Mouse (Mus musculus) MEL-GATA-1-ER (cell line): ENCODE measurements around the gene Cyld.
"Not testable (repeated sequence)": the region's sequence is repeated elsewhere in the genome, so short reads cannot be mapped to it uniquely, and the experiment has no call there.

Experiments
- DNase-seq: peaks from one replicate; pipeline ENCODE4 v3.0.0-alpha.2; 2012; ENCODE audit warnings: low read depth; ENCODE audit errors: extremely low read depth

Cyld gene

DNA sequence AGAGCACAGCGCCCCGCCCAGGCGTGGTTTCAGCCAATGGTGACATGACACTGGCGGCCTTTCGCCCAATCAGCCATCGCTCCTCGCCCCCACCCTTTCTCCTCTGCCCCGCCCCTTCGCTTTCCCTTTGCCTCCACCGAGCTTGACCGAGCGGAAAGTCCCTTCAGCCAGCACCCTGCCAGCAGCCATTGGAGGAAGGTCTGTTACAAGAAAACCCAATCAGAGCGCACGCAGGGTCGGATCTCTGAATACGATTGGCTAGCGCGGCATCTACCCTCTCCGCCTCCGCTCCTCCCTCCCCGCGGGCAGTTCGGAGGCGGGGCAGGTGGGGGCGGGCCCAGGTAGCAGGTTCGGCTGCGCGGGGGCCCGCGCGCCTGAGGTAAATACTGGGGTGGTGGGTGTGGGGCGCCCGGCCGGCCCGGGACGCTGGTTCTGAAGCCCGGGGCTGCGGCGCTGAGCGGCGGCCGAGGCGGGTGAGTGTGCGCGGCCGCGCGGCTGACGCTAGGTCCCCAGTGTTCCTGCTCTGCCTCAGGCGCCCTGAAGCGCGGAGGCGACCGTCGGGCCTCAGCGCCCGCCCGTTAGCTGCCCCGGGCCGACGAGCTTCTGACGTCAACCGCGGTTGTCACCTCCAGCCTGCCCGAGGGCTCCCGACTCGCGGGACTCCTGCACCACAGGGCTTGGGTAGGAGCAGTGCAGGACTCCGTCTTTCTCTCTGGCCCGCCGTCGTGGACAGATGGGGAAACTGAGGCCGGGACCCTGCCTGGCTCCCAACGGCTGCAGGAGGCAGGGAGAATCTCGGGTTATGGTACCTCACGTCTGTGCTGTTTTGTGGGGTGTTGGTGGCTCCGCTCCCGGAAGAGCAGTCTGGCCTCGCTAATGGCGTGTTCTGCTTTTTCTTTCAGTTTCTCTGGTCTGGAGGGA, at the start of gene Cyld:
Cyld (plus strand) TSS at position 308 of the 921 bp plus-strand sequence.
- peak; percentile 97 for DNase-seq

DNA sequence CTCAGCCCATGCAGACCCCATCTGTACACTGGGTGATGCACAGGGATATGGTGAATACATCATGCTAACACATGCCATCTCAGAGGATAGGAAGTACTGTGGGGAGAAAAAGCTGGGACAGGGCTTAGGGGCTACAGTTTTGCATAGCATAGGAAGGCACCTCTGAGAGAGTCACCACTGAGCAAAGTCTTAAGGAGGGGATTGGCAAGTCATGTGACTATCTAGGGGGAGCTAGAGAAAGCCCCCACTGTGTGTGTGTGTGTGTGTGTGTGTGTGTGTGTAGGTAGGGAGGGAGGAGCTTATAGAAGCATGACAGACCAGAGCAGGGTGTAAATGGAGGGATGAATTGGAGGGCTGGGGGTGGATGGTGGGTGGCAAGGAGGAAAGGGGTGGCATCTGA, 48.5 kb upstream of the Cyld start:
- DNase-seq: no peak

DNA sequence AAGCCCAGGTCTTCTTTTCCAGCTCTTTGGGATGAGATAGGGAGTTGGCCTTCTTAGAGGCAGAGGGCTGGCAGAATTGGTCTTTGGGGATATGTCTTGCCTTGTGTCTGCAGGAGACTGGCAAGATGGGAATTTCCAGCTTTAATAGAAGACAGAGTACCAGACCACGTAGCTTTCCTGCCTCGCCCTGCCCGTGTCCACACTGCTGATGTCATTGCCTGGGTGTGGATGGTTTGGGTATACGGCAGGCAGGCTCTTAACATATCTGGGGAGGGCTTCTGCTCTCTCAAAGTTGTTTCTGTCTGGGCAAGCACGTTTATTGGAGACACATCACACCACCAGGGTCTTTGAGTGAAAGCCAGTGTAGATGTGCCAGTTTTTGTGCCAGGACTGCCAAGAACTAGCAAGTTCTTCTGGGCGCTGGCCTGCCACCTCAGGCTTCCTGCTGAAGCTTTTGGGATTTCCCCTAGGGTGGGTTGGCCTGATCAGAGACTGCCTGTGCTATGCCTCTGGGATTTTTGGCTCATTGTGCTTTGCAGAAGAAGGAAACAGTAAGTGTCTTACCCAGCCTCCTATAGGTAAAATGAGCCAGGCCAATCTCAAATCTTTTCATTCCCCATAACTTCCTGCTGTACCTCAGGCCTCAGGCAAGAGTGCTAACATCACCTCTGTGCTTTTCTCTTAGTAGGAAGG, 46.7 kb upstream of the Cyld start:
- DNase-seq: no peak

DNA sequence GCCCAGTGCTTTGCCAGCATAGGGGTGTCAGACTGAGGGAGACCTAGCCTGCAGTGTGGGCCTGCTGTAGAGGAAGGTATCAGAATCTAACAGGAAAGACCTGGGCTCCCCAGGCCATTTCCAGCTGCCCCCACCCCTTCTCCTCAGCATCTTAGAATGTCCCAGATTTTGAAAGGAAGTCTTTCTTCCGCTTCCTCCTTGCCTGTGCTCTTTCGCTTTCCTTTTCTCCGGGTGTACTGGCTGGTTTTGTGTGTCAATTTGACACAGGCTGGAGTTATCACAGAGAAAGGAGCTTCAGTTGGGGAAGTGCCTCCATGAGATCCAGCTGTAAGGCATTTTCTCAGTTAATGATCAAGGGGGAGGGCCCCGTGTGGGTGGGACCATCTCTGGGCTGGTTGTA, 45.7 kb upstream of the Cyld start:
- not testable (repeated sequence) for DNase-seq

DNA sequence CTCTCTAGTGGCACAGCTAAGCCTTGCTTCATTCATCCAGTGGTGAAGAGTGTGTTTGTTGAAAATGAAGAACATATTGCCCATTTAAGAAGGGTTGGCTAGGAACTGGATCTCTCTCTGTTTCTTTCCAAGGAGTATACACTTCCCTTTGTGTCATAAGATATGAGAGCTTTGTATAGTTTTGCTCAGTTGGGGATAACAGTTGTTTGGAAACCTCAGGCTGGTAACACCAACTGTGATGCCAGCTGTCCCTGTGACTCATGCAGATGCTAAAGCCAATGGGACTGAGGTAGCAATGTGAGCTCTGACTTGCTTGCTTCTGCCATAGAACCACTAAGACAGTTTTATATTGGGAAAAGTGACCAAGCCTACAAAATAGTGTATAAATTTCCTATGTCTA, 41.5 kb upstream of the Cyld start:
- no peak for DNase-seq

DNA sequence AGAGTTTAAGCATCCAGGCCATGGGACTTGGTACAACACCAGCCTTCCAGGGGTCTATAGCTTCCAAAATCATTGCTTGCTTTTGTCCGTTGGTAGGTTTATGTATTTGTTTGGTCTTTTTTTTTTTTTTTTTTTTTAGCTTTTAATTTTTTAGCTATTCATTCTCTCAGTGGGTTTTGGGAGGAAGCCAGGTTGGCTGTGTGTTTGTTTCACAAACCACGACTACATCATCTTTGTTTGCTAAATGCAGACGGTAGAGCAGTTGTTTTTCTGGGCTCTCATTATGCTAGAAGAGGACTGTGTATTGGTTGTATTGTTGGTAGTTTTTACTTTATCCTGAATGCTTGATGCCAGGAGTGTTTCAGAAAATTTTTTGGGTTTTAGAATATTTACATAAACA, 37.0 kb upstream of the Cyld start:
- DNase-seq: no peak

DNA sequence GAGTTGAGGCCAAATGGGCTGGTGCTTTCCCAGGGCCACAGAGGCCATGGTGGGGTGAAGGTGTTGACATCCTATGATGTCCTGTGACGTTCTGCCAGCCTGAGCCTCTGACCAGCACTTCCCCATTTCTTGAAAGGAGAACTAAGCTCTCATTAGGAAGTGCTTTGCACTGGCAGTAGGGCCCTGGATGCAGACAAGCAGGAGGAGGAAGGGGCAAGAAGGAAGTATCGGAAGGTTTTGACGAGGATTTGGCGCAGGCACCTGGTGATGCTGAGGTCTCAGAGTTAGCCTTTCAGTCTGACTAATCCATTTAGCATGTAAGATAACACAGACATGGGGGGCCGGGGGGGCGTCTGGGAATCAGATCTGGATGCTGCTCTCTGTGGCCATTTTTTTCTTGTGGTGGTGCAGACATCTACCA, 34.4 kb upstream of the Cyld start:
- peak; percentile 93 for DNase-seq

DNA sequence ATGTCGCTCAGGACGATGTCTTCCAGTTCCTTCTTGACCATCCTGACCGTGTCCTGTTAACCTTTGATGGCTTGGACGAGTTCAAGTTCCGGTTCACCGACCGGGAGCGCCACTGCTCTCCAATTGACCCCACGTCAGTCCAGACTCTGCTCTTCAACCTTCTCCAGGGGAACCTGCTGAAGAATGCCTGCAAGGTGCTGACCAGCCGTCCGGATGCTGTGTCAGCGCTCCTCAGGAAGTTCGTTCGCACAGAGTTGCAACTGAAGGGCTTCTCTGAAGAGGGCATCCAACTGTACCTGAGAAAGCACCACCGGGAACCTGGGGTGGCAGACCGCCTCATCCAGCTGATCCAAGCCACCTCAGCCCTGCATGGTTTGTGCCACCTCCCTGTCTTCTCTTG, 32.7 kb upstream of the Cyld start:
- DNase-seq: no peak

DNA sequence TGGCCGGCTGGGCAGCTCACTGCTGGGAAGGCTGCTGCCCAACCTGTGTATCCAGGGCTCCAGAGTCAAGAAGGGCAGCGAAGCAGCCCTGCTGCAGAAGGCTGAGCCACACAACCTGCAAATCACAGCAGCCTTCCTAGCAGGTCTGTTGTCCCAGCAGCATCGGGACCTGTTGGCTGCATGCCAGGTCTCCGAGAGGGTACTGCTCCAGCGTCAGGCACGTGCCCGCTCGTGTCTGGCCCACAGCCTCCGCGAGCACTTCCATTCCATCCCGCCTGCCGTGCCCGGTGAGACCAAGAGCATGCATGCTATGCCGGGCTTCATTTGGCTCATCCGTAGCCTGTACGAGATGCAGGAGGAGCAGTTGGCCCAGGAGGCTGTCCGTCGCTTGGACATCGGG, 31.9 kb upstream of the Cyld start:
- DNase-seq: no peak

DNA sequence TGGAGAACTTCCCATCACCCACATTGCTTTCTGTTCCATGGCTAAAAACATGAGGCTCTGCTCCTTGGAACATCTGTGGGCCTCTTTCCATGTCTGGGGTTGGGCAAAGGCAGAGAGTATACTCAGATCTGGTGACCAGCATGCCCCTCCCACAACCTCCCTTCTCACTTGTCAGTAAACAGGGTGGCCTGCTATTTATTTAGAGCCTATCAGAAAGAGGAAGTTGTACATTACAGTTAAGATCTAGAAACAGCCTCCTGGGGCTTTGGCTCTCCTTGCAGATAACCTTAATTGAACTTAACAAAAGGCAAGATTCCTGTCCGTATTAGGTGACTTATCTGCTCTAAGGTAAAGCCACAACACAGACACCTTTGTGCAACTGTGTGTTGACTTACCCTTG, 30.4 kb upstream of the Cyld start:
- peak; percentile 71 for DNase-seq

DNA sequence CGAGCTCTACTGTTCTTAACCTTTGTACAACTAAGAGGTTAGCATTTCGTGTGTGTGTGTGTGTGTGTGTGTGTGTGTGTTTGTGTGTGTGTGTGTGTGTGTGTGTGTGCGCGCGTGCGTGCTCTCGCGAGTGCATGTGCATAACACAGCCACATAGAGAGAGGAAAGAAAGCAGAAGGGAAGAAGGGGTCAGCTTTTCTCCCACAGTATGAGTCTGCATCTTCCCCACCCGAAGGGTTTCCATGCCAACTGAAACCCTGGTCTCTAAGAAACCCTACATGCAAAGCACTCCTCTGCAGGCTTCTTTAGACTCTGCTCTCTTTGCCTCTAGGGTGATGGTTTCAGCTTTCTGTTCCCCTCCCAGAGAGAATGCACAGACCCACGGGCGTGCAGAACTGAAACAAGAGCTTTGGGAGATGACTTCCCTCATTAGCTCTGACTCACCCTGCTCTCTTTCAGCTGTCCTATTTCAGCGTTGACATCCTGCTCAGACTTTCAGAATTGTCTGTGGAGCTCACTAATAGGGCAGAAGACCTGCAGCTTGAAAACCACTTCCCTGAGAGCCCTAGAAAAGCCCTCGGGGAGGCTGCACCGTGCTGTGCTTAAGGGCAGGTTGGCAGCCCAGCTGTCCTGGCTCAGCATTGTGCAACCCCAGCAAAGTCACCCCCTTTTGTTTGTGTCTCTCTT, 28.3 kb upstream of the Cyld start:
- DNase-seq: no peak

DNA sequence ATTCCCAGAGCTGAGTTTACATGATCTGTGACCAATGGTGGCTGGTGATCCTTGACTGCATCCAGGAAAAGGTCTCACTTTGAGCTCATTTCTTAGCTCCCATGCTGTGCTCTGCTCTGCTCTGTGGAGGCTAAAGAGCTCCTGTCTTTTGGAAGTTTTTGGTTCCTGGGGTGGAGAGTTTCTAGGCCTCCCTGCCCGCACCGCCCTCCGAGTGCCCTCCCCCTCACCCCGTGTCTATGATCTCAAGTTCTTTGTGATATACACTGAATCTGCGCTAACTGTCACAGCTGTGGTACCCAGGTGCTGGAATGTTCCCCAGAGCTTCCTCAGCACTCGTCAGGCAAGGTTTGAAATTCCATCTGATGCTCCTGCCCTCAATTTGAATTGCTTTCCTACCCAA, 26.0 kb upstream of the Cyld start:
- no peak for DNase-seq

DNA sequence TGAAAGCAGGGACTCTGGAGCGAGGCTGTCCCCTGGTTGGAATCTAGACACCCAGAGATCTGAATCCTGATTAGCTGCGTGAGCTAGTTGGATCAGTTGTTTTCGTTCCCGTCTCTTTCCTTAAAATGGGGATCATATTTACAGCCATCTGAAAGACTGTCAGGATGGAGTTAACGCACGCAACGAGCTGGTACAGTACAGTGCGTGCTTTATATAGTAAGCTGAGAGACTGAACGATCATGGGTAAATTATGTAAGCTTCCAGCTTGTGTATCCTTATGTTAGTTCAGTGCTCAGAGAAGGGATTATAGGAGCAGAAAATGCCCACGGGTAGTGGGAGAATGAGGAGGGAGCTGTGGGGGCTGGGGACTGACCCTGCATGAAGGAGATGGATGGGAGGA, 25.3 kb upstream of the Cyld start:
- DNase-seq: no peak

DNA sequence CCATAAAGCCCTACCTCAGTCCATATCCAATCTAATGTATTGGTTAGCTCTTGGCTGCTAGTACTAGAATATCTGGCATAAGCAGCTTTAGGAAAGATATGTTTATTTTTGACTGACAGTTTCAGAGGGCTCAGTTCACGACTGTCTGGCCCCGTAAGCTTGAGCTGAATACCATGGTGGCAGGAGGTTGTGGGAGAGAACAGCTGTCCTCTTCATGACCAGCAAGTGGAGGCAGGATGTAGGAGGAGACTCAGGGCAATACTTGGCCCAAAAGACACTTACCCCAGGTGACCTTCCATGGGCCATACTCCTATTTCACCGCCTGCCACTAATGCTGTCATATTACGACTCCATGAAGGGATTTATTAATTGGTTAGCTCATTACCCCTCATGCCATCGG, 23.0 kb upstream of the Cyld start:
- DNase-seq: no peak

DNA sequence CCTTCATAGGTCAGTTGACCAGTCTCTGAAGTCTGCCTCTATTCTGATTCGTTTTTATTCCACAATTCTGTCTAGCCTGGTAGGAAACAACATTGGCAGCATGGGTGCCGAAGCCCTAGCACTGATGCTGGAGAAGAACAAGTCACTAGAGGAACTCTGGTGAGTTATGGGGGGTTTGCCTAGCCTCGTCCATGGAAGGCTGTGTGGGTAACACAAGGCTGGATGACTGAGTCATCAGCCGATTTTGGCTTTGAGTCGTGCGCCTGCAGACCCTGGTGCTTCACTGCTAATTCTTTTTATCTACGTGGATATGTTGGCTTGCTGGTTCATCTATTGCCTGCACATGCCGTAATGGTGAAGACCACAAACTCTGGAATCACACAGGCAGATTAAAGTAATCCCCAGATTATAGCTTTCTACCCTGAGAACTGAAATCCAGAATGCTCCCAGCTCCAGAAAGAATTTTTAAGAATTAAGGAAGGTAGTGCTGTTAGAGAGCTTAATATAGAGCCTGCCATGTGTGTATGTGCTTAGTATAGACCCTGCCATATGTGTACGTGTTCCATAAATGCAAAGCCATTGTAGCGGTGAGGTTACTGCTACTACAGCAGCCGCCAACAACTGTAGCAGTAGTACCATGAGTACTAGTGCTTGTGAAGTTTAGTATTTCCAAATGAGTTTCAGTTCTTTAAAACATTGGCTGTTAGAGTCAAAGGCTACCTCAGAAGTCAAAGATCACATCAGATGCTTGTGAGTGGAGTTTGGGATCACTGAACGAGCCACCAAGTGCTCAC, 21.3 kb upstream of the Cyld start:
- no peak for DNase-seq

DNA sequence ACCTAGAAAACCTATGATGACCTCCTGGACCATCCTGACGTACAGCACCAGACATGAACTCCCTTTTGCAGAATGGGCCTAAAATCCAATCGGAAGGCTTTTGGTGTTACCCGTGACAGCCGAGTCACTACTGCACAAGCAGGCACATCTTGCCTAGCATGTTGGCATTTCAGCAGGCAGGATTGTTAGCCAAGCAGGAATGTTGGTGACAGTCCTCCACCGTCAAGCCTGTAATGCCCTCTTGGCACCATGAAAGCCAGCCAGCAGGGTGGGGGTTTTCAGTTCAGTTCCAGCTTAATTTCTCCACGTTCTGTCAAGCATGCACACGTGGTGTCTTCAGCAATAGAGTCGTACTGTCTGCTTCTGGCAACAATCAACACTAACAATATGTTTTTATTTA, 19.8 kb upstream of the Cyld start:
- no peak for DNase-seq

DNA sequence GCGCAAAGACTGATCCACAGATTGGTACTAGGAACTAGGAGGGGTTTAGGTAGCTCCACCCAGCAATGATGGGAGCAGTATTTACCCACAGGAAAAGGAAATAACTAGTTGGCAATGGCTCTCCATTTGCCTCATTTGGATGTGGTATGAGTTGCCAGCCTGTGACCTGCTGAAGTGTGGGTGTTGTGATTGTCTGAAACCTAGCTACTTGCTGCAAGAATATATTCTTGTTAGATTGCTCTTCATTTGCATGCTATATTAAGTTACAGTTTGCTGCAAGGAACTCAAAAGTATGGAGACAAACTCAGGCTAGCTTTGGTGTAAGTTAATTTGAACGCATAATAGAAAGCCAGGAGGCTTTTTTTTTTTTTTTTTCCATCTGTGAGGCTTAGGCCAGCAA, 16.3 kb upstream of the Cyld start:
- no peak for DNase-seq

DNA sequence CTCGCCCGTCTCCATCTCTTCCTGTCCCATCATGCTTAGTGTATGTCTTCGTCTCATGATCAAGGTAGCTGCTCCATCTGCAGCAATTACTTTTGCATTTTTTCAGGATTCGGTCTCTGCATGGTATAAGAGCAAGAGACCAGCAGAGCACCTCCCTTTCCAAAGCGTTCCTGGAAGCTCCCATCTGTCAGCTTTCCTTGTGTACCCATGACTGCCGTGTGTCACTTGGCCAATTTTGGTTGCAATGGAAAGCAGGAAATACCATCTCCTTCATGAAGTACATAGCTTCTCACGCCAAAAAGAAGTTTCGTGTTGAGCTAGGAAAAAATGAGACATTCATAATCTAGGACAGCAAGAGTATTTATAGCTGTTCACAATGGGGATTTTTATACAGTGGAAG, 15.8 kb upstream of the Cyld start:
- no peak for DNase-seq

DNA sequence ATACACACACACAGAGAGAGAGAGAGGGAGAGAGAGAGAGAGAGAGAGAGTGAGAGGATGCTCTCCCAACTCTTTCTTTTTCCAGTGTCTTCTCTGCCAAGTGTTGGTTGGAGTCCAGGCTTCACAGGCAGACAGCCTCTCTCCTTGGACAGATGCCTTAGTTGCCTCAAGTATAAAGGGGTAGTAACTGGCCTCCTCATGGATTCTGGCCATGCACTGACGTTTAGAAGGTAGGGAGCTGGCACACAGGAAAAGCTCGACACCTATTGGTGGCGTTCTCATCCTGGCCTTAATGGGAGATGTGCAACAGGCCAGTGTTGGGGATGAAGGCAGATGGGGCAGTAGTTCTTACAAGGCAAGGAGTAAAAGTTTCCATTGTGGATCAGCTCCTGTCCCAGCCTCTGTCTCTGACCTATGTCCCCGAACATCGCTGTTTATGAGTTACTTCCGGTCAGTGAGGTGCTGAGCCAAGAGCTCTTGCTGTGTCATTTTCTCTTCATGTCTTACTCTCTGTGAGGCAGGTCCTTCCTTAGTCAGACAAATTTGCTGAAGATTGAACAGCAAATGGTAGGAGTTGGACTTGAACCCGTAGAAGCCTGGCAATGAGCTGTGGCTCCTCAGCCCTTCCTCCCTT, 13.1 kb upstream of the Cyld start:
- DNase-seq: no peak

DNA sequence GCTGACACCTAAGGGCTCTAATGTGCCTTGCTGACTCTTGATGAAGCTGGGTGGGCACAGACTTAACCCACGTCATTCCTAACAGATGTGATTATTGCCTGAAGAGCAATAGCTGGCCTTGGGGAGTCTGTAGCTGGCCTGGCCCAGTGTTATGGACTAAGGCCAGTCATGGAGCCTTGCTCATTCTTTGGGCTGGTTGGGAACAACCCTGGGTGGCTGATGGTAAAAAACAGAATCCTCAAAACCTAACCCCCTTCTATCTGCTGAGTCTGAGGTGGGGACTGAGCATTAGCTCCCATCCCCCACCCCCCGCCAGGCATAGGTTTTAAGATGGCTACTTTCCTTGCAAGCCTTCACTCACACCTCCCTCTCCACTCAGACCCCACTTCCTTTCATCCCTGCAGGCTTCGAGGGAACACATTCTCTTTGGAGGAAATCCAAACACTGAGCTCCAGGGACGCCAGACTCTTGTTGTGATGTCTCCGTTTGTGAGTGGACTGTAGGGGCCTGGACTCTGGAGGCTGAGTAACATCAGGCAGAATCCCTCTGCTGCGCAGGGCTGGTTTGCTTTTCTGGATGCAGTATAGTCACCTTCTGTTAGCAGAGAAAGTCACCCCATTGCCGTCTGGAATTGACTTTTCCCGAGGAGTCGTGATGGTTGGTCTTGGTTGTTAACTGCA, 10.5 kb upstream of the Cyld start:
- no peak for DNase-seq

DNA sequence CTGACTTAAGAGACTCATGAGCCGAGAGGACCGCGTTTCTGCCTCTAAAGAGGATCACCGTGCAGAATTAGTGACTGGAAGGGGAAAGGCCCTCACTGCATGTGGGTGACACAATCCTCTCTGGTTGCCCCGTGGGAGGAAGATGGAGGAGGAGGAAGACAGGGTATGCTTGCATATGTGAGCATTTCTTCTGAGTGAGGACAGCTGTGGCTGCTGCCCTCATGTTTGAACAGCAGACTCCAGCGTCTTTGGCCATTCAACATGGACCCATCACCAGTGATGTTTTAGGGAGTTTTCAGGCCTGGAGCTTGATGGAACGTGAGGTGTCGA, 10.0 kb upstream of the Cyld start:
- DNase-seq: no peak
